Mouse (Mus musculus) yolk sac, embryonic 10.5 days (tissue): Measurements from ENCODE around the gene Gm10961.
A peak's percentile ranks its signal among the peaks of the same experiment; 100 is the strongest.

Source experiments
- DNase-seq: peaks from one replicate; pipeline ENCODE4 v3.0.0-alpha.2; 2017; ENCODE audit warnings: low spot score

Gene Gm10961

DNA sequence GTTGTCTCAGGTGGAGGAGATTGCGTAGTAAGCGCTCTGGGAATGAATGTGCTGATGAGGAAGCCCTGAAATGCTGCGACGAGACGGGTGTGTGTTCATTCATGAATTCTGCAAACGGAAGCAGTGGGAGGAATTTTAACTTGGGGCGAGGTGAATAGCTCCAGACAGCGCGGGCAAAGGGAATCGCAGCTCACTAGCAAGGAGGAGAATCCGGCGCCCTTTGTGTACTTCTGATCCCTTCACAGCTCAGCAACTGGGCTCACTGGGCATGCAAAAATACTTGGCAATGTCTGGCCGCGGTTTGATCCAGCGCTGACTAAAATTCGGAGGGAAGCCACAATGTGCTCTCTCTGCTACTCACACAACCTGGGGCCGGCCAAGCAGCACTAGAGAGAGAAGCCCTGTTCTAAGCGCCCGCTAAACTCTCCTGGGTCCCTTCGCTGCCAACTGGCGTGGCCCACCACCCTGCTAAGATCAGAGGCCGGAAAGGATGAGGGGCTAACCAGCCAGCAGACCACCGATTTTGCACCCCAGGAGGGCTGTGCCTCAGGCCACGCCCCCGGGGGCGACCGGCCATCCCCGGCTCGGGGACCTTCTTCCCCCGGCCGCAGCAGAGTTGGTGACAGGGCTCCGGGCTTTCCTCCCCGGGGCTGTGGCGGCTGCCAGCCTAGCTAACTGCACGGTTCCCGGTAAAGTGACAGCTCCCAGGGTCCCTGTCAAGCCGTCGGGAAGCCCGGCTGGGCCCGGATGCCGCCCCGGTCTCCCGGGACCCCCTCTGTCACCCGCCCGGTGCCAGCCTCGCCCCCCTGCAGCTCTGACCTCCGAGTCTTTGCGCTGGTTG is at the start of gene Gm10961:
Gm10961 (plus strand) TSS at position 641 of the 841 bp plus-strand sequence.
- DNase-seq: peak; percentile 56

DNA sequence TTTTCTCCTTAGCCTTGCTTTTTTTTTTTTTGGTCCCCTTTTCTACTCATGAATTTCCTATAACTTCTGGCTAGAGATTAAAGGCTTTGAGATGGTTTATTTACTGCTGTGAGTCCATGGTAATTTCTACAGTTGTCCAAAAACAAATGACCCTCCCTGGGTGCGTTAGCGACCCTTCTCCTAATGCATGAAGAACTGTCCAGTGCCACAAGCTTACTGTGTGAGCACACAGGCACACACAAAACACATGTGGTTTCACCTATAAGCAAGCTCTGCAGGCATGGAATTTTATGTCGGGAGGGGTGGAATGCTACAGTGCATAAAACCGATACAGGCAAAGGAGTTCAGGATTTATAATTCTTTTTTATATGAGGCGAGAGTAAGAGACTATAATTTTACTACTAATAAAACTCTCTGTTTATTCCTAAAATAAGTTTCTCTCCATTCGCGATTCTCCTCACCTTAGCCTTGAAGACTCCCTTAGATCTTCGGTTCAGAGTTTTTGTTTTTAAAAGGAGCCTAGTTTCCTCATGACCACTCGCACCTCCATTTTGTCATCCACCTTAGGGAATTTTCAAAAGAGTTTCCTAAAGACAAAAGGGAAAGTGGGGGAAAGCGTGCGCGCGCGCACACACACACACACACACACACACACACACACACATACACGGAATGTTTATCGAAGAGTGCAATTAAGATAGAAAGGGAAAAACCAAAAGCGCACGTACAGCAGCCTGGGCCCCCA is 48.8 kb upstream of the Gm10961 start:
- no peak for DNase-seq

DNA sequence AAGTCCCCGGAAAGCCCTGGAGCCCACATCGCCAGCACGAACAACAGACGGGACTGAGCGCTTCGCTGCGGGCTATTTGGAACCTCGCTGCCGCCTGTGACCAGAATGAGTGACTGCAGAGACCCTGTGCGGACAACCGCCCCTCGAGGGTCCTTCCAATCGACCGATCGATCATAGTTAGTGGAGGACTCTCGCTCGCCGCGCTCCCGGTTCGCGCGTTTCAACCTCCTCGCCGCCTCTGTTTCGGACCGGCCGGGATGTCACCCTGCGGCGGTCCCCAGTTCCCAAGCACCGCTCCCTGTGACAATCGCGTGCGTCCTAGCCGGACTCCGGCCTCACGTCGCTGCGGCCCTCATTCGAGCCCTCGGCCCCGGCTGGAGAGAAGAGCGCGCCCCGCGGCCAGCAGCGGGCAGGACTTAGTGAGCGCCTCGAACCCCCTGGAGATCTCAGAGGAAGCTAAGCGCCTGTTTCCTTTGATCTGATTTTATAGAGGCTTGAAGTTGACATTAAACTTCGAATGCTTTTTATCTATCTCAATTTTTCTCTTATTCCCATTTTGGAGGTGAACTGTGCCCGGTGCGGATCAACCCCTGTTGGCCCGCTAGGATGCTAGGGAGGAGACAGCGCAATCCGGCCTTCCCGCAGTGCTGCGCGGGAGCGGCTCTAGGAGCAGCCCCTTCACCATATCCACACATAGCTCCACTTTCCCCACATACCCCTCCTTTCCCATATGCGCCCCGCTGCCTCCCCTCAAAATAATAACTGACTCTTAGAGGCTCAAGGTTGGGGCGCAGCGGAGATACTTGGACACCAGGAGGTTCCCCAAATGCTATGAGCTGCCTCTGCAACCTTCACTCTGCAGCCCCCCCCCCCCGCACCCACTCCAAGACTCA is 48.0 kb upstream of the Gm10961 start:
- no peak for DNase-seq

DNA sequence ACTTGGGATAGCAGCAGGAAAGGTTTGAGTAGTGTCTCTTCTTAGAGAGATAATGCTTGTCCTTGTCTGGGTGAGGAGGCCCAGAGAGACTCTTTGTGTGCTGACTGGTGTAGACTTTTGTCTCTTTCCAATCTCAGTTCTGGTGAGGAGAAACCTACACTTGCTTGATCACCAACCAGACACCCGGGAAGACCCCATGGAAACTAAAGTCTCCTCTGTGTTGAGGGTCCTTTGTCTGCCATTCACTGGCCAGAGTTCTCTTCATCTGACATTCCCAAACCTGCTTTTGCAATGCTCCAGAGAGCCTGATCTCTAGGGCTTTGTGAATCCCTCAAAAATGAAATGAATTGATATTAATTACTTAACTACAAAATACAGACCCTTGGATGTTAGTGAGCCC is 47.2 kb upstream of the Gm10961 start:
- no peak for DNase-seq

DNA sequence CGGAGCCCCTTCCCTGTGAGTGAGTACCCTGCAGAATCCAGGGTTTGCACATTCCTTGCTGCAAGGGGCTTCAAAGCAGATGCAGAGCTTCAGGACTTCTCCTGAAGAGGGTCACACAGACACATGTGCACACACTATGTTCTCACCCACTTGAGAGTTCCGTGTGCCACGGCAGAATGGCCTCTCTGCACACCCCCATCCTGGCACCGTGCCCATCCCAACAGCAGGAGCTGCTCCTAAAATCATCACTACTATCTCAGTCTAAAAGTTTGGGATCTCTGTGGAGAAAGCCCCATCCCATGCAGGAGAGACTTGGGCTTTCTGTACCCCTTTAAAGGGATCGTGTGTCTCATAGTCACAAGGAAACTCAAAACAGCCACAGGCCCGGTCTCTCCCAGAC is 44.6 kb upstream of the Gm10961 start:
- DNase-seq: no peak

DNA sequence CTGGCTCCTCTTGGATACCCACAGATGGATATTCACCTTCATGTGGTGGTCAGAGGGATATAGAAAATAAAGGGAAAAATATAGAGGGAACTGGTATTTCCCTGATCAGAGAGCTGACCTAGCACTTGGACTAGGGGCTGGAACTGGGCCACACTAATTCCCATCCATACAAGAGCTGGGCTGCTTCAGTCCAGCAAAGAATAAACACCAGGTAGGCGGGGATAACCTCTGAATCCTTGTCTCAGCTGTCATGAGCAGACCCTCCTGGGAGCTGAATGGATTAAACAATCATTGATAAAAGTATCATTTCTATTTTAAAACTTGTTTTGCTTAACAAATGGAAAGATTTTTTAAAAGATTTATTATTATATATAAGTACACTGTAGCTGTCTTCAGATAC is 39.5 kb upstream of the Gm10961 start:
- no peak for DNase-seq

DNA sequence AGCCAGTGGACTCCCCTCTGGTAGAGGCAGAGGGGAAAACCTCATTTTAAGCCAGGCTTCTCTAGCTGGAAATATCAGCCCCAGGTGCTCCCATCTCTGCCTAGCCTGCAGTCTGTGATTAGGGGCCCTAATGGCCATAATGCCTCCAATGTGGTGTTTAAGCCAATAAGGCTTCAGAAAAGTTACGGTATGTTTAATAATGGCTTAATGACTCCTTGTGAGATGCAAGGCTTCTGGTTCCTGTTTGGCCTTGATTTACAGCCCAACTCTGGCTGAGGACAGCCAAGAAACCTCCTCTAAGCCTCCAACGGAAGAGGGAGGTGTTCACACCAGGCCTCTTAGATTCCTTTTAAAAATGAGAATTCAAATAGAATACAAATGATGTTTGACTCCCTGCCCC is 37.5 kb upstream of the Gm10961 start:
- DNase-seq: no peak

DNA sequence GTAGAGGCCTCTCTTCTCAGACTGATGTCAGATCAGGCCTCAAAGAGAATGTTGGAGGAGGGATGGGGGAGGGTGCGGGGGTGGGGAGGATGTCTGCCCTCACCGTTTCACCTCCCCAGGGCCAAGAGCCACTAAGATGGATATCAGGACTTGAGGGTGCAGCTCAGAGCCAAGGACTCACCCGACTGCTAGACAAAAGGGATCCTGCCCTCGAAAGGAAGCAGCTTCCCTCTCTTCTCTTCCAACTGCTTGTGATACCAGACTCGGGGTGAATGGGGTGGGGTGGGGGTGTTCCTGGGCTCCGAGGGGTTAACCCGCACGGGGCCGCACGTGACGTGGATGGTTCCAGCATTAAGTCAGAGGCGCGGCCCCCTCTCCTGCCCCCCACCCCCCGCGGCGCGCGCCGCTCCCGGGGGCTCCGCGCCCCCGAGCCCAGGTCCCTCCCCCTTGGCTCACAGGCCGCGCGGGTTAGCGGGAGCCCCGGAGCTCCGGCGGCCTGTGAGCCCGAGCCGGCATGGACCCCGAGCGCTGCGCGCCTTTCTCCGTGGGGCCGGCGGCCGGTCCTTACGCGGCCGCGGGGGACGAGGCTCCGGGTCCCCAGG is 36.4 kb upstream of the Gm10961 start, which contains the start of gene Alx3:
Alx3 (plus strand) TSS at position 370 of the 602 bp plus-strand sequence.
- DNase-seq: no peak

DNA sequence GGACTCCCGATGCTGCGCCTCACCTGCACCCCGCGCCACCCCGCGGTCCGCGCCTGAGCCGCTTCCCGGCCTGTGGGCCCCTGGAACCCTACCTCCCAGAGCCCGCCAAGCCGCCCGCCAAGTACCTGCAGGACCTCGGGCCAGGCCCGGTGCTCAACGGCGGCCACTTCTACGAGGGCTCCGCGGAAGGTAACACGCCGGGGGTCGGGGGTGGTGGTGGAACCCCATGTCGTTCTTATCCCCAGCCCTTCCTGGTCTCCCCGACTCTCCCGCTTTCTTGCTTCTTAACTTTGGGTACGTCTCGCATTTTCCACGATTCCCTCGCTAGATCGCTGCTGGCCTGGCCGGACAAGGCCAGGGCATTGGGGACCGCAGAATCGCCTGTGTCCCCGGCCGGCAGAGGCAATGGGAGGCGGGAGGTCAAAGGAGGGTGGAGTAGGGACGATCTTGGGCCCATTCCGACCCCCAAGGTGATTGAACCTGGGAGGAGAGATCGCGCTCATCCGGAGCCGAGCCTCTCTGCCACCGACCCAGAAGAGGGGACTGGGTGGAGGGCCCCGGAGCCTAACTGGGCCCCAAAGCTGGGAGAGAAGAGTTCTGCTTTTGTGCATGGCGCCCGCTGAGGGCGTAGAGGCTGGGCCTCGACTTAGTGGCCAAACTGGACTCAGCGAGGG is 35.7 kb upstream of the Gm10961 start:
- DNase-seq: no peak

DNA sequence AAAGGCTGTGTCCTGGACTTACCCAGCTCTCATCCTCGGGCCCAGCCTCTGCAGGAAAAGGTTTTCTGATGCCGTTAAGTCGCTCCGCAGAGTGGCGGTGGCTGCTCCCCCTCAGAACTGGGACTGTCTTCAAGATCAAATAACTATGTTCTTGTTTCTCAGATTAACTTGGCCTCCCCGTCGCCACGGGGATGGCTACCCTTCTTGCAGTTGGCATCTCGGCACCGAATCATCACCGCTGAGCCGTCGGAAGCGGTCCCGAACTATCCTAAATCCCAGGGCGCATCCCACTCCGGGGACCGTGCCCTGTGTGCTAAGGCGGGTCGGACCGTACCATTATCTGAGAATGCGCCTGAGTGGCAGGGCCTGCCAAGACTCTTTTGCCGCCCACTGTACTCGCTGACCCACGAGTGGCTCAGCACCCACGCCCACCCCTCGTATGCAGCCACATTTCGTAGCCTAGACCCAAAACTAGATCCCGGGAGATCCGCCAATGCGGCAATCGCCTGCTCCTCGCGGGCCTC is 35.1 kb upstream of the Gm10961 start:
- no peak for DNase-seq

DNA sequence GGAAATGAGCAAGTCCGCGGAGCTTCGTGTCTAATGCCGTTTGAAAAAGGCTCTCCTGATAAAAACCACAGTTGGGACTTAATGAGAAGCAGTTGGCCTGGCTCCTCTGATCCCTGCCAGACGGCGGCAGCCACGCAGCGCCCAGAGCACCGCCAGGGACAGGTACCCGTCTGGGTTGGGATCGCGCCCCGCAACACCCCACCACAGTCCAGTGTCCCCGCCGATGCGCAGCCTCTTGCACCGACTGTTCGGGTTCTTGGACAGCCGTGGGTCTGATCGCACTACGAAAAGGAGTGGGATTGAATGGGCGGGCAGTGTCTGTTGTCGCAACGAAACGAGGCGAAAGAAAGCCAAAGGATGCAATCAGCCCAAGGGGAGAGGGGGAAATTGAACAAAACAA is 34.6 kb upstream of the Gm10961 start:
- peak; percentile 40 for DNase-seq

DNA sequence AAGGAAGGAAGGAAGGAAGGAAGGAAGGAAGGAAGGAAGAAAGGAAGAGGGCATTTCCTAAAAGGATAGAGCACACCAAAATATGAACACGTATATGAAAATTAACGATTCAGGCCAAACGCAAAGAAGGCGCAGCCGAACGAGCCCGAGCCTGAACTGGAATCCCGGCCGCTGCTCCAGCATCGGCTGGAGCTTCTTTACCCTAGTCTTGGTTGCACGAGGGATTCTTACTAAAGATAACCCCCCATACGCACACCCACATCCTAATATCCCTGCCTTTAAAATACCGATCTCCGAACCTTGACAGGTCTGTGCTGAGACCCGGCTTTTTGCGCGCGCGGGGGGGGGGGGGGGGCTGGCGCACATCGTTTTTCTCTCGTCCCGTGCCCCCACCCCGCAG is 34.0 kb upstream of the Gm10961 start:
- DNase-seq: no peak

DNA sequence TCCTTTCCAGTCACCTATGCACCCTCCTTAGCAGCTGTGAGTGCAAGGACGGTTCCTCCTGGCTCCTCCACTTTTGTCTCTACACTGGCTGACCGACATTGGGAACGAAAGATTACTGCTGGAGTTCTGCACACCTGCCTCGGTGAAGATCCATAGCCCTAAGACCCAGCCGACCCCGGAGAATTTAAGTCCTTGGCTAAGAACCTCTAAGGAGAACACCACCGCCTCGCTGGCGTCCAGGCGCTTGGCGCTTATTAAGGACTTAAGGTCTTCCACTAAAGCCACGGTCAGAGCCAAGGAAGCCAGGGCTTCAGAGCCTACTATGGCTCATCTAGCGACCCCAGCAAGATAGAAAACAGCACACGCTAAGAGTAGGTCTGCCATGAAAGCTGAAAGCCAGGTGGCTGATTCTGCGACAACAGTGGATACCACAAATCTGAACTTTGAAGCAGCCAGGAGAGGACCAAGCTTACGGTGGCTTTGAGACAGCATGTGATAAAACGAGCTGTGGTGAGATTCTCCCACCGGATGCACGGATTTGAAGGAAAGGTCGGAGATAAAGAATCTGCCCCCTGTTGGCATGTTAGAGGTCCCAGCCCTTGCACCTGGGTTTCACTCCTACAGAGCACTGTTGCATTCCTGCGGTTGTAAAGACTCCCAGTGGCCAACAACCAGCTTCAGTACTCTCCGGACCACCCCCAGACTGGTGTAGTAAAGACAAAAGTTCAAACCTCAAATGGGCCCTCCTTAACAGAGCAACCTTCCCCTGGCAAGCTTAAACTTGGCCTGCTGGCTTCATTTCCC is 33.3 kb upstream of the Gm10961 start:
- DNase-seq: no peak

DNA sequence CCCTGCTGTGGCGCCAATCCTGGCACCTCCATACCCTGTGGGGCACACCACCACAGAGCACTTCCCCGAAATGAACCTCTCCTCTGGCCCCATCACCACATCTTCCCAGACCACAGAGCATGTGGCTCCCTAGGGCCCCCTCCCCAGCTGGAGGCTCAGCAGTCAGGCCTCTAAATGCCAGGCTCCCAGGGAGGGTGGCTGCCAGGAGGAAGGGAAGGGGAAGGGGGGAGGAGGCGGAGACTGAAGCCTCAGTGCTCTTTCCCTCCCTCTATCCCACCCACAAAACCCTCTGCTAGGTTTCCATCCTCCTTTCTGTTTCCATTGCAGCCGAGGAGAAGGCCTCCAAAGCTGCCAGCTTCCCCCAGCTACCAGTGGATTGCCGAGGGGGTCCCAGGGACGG is 31.0 kb upstream of the Gm10961 start:
- DNase-seq: no peak

DNA sequence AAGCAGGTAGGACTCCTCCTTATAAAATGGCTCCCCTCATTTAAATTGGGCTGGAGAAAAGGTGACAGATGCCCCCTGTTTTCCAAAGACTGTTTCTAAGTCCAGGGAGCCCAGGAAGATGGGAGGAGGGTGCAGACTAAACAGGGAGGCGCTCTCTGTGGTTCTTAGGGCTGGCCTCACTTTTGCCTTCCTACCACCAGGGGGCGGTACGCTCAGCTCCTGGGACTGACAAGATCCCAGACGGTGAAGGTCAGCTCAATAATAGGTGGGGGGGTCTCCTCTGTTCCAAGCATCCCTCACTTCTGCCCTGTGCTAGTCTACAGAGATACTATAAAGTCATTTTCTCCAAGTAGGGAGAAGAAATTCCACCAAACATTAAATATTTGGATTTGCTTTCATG is 25.8 kb upstream of the Gm10961 start:
- no peak for DNase-seq

DNA sequence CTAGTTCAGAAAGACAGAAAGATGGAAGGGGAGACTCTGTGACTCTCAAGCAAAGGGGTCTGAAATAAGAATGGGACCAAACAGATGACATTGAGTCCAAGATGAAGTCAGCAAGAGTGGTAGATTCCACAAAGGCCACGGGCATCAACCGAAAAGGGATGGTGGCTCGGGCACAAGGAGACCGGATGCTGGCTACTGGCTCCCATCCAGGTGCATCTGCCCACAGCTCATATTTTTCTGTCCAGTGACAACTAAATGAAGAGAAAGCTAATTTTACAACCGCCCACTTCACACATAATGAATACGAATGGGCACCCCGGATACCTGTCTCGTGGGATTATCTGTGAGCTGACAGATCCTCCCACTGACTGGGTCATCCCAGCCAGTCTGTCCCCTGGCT is 23.9 kb upstream of the Gm10961 start:
- DNase-seq: no peak

DNA sequence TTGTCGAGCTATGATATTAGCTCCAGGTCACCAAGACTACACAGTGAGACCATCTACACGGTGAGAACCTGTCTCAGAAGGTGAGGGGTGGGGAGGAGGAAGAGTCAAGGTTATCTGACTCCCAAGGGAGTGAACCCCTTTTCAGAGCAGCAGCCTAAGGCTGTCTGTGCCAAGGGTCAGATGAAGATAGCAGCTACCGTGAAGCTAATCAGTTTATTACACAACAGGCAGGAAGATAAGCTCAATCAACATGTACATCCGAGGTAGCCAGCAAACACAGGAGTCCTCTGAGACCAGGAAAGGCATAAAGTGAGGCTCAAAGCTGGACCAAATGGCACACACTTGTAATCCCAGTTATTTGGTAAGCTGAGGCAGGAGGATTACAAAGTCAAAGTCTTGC is 22.3 kb upstream of the Gm10961 start:
- peak; percentile 38 for DNase-seq

DNA sequence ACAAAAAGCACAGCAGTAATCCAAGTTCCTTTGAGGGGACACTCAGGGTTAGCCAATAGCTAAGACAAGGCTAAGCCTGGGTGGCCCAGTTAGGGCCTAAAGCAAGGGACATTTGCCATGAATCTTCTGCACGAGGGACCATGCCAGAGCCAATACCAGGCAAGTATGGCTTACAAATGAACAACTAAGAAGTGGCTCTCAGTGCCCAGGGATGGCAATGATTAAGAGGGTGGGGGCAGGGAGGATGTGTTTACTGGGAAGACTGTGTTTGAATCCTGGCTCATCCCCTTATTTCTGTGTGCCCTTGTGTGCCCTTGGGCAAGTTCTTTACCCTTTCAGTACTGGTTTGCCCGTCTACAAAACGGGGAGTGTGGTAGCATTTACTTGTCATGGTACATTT is 21.7 kb upstream of the Gm10961 start:
- DNase-seq: no peak

DNA sequence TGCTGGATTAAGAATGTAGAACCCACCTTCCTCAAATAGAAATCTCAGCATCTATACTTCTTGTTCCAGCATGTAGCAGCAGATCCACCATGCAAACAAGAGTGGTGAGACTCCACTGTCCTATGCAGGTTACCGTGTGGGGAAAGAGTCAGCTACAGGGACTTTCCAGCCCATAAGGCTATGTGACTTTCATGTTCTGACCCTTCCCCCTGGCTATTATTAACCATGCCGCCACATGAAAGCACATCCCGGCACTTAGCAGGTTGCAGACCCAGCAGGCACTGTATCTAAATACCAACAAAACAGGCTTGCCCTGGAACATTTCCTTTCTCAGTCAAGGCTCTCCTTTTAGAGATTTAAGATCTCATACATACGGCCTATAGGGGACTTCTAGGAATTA is 19.7 kb upstream of the Gm10961 start:
- DNase-seq: no peak

DNA sequence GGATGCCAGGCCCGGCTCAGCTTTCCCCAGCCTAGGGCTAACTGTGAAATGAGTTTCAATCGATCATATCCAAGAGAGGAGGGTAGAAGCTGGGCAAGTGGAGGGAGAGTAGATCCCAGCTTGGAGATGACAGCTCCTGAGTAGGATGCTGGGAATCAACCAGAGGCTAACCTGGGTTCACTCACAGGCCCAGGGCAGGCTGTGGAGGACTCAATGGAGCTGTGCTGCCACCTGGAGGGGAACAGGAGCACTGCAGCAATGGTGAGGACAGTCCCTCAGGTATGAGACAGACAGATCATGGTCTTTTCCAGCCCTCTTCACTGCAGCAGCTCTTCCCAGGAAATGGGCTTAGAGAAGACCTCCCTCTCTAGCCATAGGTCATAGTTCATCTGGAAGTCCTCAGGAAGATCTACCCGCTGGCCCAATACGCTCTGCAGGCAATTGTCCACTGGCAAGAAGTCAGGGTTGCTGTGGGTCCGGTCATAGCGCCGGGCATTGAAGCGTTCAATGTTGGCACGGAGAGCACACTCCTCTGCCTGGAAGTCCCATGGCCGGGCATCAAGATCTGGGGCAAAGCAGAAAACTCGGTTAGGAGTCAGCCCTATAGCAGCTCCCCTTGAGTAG is 18.1 kb upstream of the Gm10961 start:
- DNase-seq: peak; percentile 42
